Mouse (Mus musculus) lung, embryonic 16.5 days (tissue): Measurements from ENCODE around the gene Commd6. TPM values are rescaled to one million over a fixed set of nuclear protein-coding genes. Genes with fewer than 3 reads are reported as not detected.
A peak's percentile ranks its signal among the peaks of the same experiment; 100 is the strongest.

Source experiments
- ATAC-seq: fragments of 200-750 bp; cut with Nextera tagmentation; 2 replicates; pipeline ENCODE4 v1.8.0; 2017; ENCODE audit warnings: low read depth, mild to moderate bottlenecking, moderate library complexity
- H3K27ac ChIP-seq: fragments of 300-500 bp; sonication (generic); 2 replicates; pipeline ENCODE4 v1.5.1; 2014; ENCODE audit warnings: mild to moderate bottlenecking, control low read depth, low read length
- H3K27me3 ChIP-seq: fragments of 300-500 bp; sonication (generic); 2 replicates; pipeline ENCODE4 v1.6.1; 2014; ENCODE audit warnings: low read depth, low read length, mixed read lengths; ENCODE audit not compliant: control insufficient read depth, insufficient read depth
- H3K36me3 ChIP-seq: fragments of 300-500 bp; sonication (generic); 2 replicates; pipeline ENCODE4 v1.6.1; 2014; ENCODE audit warnings: low read length; ENCODE audit not compliant: control insufficient read depth, insufficient read depth
- H3K4me1 ChIP-seq: fragments of 300-500 bp; sonication (generic); replicated peaks from 2 replicates; pipeline ENCODE4 v1.6.1; 2014; ENCODE audit warnings: low read length, mixed read lengths; ENCODE audit not compliant: control insufficient read depth, insufficient read depth
- H3K4me2 ChIP-seq: fragments of 300-500 bp; sonication (generic); 2 replicates; pipeline ENCODE4 v1.6.1; 2014; ENCODE audit warnings: low read depth, low read length, control low read depth
- H3K4me3 ChIP-seq: fragments of 300-500 bp; sonication (generic); 2 replicates; pipeline ENCODE4 v1.5.1; 2014; ENCODE audit warnings: mild to moderate bottlenecking, low read length, control low read depth
- H3K9ac ChIP-seq: fragments of 300-500 bp; sonication (generic); 2 replicates; pipeline ENCODE4 v1.6.1; 2014; ENCODE audit warnings: low read length, control low read depth
- H3K9me3 ChIP-seq: fragments of 300-500 bp; sonication (generic); 2 replicates; pipeline ENCODE4 v1.6.1; 2016; ENCODE audit warnings: low read length; ENCODE audit not compliant: control insufficient read depth
- WGBS: fragments of 180-500 bp; shearing (Covaris S2); extraction: QIAGEN DNeasy Blood & Tissue Kit; methylation state at CpG from one replicate; pipeline ENCODE4 v1.1.7; 2014; 5-methylcytosine and 5-hydroxymethylcytosine counted together
- polyA plus RNA-seq: library from polyadenylated mRNA; unstranded; fragments of >200 nt; fragmentation: Nextera tagmentation; extraction: Ambion mirVana; gene quantifications from 2 replicates; pipeline ENCODE4 v1.2.1, GENCODE M21; 2015

Commd6 gene
- 91.2 and 98.5 TPM in 2 replicates for polyA plus RNA-seq

- peak; percentile 99 for ATAC-seq
- Histone ChIP-seq H3K27ac (peak within 1 kb of the TSS; percentile 86), H3K27me3 (no peaks in the 10 kb centered on the region), H3K4me1 (peaks cover 3% of the 10 kb centered on the region; the same call in 1 of the 2 replicates), H3K9ac (peak within 1 kb of the TSS; percentile 79), H3K4me2 (peak within 1 kb of the TSS; percentile 76), H3K36me3 (peaks cover 3% of the 10 kb centered on the region; the same call in 1 of the 2 replicates), H3K9me3 (no peaks in the 10 kb centered on the region), H3K4me3 (peak within 1 kb of the TSS; percentile 76)
- under 1% methylated on average over 39 of the region's 39 CpGs for WGBS
Measured at GRCm38 (mm10) chr14:101640153-101640843, at the start of gene Commd6. Commd6 (minus strand) TSS chr14:101640686.

- no peaks in the 10 kb centered on the region for H3K4me1 ChIP-seq
- 80% methylated on average over 2 of the region's 2 CpGs for WGBS
- H3K4me3 ChIP-seq, result no peak overlapping the region
- no peak overlapping the region for H3K4me2 ChIP-seq
- H3K27me3 ChIP-seq, result no peaks in the 10 kb centered on the region
- no peaks in the 10 kb centered on the region for H3K36me3 ChIP-seq
- no peak overlapping the region for H3K9ac ChIP-seq
- no peak overlapping the region for H3K27ac ChIP-seq
- H3K9me3 ChIP-seq, result no peaks in the 10 kb centered on the region
- no peak for ATAC-seq
Measured at GRCm38 (mm10) chr14:101688406-101688805, 47.9 kb upstream of the Commd6 start.

- Histone ChIP-seq H3K4me2 (no peak overlapping the region), H3K27ac (no peak overlapping the region), H3K9me3 (no peaks in the 10 kb centered on the region), H3K4me1 (no peaks in the 10 kb centered on the region), H3K36me3 (no peaks in the 10 kb centered on the region), H3K4me3 (no peak overlapping the region), H3K27me3 (no peaks in the 10 kb centered on the region), H3K9ac (no peak overlapping the region)
- ATAC-seq, result no peak
- 84% methylated on average over 6 of the region's 6 CpGs for WGBS
Measured at GRCm38 (mm10) chr14:101687696-101688095, 47.2 kb upstream of the Commd6 start.

GRCm38 (mm10) chr14:101672226-101672625 is 31.7 kb upstream of the Commd6 start:
- Histone ChIP-seq H3K4me3 (no peak overlapping the region), H3K4me2 (no peak overlapping the region), H3K27ac (no peak overlapping the region), H3K9me3 (no peaks in the 10 kb centered on the region), H3K27me3 (no peaks in the 10 kb centered on the region), H3K36me3 (peaks cover 3% of the 10 kb centered on the region), H3K4me1 (no peaks in the 10 kb centered on the region), H3K9ac (no peak overlapping the region)
- 87% methylated on average over 1 of the region's 1 CpGs for WGBS
- ATAC-seq, result no peak

GRCm38 (mm10) chr14:101668626-101669025 is 28.1 kb upstream of the Commd6 start:
- Histone ChIP-seq H3K27me3 (no peaks in the 10 kb centered on the region), H3K9ac (no peak overlapping the region), H3K4me2 (no peak overlapping the region), H3K36me3 (peaks cover 3% of the 10 kb centered on the region), H3K4me1 (no peaks in the 10 kb centered on the region), H3K27ac (no peak overlapping the region), H3K4me3 (no peak overlapping the region), H3K9me3 (no peaks in the 10 kb centered on the region)
- no peak for ATAC-seq
- WGBS, result 90% methylated on average over 7 of the region's 7 CpGs

- H3K27me3 ChIP-seq, result no peaks in the 10 kb centered on the region
- no peak overlapping the region for H3K4me3 ChIP-seq
- no peak overlapping the region for H3K9ac ChIP-seq
- 81% methylated on average over 5 of the region's 5 CpGs for WGBS
- H3K4me2 ChIP-seq, result no peak overlapping the region
- H3K36me3 ChIP-seq, result peaks cover 3% of the 10 kb centered on the region
- no peaks in the 10 kb centered on the region for H3K4me1 ChIP-seq
- no peak overlapping the region for H3K27ac ChIP-seq
- no peaks in the 10 kb centered on the region for H3K9me3 ChIP-seq
- ATAC-seq, result no peak
Measured at GRCm38 (mm10) chr14:101666536-101666935, 26.1 kb upstream of the Commd6 start.

GRCm38 (mm10) chr14:101666056-101666455 is 25.6 kb upstream of the Commd6 start:
- H3K9me3 ChIP-seq, result no peaks in the 10 kb centered on the region
- WGBS, result 85% methylated on average over 7 of the region's 7 CpGs
- no peak overlapping the region for H3K4me2 ChIP-seq
- H3K4me3 ChIP-seq, result no peak overlapping the region
- peaks cover 3% of the 10 kb centered on the region for H3K36me3 ChIP-seq
- ATAC-seq, result no peak
- no peaks in the 10 kb centered on the region for H3K27me3 ChIP-seq
- H3K4me1 ChIP-seq, result no peaks in the 10 kb centered on the region
- no peak overlapping the region for H3K27ac ChIP-seq
- no peak overlapping the region for H3K9ac ChIP-seq

GRCm38 (mm10) chr14:101664274-101664673 is 23.8 kb upstream of the Commd6 start:
- Histone ChIP-seq H3K9me3 (no peaks in the 10 kb centered on the region), H3K4me1 (no peaks in the 10 kb centered on the region), H3K27ac (no peak overlapping the region), H3K4me3 (no peak overlapping the region), H3K4me2 (no peak overlapping the region), H3K9ac (no peak overlapping the region), H3K36me3 (peaks cover 6% of the 10 kb centered on the region), H3K27me3 (no peaks in the 10 kb centered on the region)
- ATAC-seq, result no peak
- 80% methylated on average over 3 of the region's 3 CpGs for WGBS

GRCm38 (mm10) chr14:101661654-101662412 is 21.3 kb upstream of the Commd6 start:
- Histone ChIP-seq H3K4me3 (no peak overlapping the region), H3K27me3 (no peaks in the 10 kb centered on the region), H3K4me2 (no peak overlapping the region), H3K27ac (no peak overlapping the region), H3K36me3 (peaks cover 6% of the 10 kb centered on the region), H3K9me3 (no peaks in the 10 kb centered on the region), H3K9ac (no peak overlapping the region), H3K4me1 (no peaks in the 10 kb centered on the region)
- no peak for ATAC-seq
- WGBS, result 61% methylated on average over 3 of the region's 3 CpGs
